Mouse (Mus musculus): ENCODE data around the gene Gm10413.
"Not testable (repeated sequence)": the region's sequence is repeated elsewhere in the genome, so short reads cannot be mapped to it uniquely, and the experiment has no call there.

Gm10413 gene

GRCm38 (mm10) chr14:3394793-3395192 lies at the start of gene Gm10413:
TSS of gene Gm10413 (plus strand) at chr14:3395093.
- in situ Hi-C loops (cut with MboI; ENCODE audit: low pct_unique_long_range_greater_than_20kb in 1 of 2, low sequenced_read_pairs in 2 of 2, unreplicated experiment in 1 of 2), result not testable (repeated sequence)

GRCm38 (mm10) chr14:3412314-3412713 lies 17.4 kb downstream of the Gm10413 start, which contains the start of gene Gm10409:
TSS of gene Gm10409 (plus strand) at chr14:3412614.
- in situ Hi-C loops (cut with MboI; ENCODE audit: low pct_unique_long_range_greater_than_20kb in 1 of 2, low sequenced_read_pairs in 2 of 2, unreplicated experiment in 1 of 2), result not testable (repeated sequence)

DNA sequence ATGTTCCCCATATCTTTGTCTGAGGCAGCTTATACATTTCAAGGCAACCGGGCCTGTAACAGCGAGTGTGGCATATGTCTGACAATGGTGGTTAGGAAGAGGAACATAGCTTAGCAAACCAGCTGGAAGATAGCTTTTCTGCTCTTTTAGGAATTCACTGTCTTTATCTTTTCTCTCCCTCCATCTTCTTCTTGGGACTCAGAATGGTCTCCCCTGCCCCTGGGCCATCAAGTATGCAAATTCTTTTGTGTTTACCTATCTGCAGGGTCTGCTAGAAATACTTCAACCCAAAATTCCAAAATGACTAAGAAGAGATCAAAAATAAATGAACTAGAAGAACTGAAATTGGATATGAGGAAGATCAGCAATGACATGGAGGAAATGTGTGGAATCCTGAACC lies 32.9 kb downstream of the Gm10413 start, which contains the start of gene Gm3005:
Gene Gm3005 (plus strand): TSS at position 301 of the 400 bp plus-strand sequence.
- in situ Hi-C loops (cut with MboI; ENCODE audit: low pct_unique_long_range_greater_than_20kb in 1 of 2, low sequenced_read_pairs in 2 of 2, unreplicated experiment in 1 of 2), result not testable (repeated sequence)

- in situ Hi-C loops (cut with MboI; ENCODE audit: low pct_unique_long_range_greater_than_20kb in 1 of 2, low sequenced_read_pairs in 2 of 2, unreplicated experiment in 1 of 2), result not testable (repeated sequence)
Observed at GRCm38 (mm10) chr14:3449079-3449478, 54.2 kb downstream of the Gm10413 start, which contains the start of gene Gm10408. TSS of gene Gm10408 (plus strand) at chr14:3449379.
